Mouse (Mus musculus): ENCODE measurements around the gene Aspg. TPM values are rescaled to one million over a fixed set of nuclear protein-coding genes. Genes with fewer than 3 reads are reported as not detected.

The Aspg gene
- total RNA-seq (2021) = under 1 TPM in 1 of 2 experiments, not detected in 1; 0.20 TPM
- long read RNA-seq, experiment 1 = 0 reads
- long read RNA-seq, experiment 2 = 0 reads

- intact Hi-C loops (cut with DNase I) = no loop called here
- DNase-seq = no peak
Measured at GRCm38 (mm10) chr12:112106541-112106971, at the start of gene Aspg. Gene Aspg, plus strand, starts transcription at chr12:112106679.

- intact Hi-C loops (cut with DNase I) = loop anchor here (1.0 kb wide), 1 partner anchor 14 kb away; no protein-coding TSS in a partner anchor
- peak; percentile 64 to 70 for DNase-seq
Measured at GRCm38 (mm10) chr12:112077651-112078050, 28.8 kb upstream of the Aspg start.

GRCm38 (mm10) chr12:112079911-112080310, 26.6 kb upstream of the Aspg start:
- intact Hi-C loops (cut with DNase I) = no loop called here
- DNase-seq = no peak

- intact Hi-C loops (cut with DNase I) = no loop called here
Measured at GRCm38 (mm10) chr12:112080911-112081310, 25.6 kb upstream of the Aspg start.

GRCm38 (mm10) chr12:112082241-112082640, 24.2 kb upstream of the Aspg start:
- DNase-seq = no peak
- intact Hi-C loops (cut with DNase I) = no loop called here

More at GRCm38 (mm10) chr12:112080911-112081310, 25.6 kb upstream of the Aspg start:
- DNase-seq = no peak

GRCm38 (mm10) chr12:112086250-112086649, 20.2 kb upstream of the Aspg start:
- no peak for DNase-seq
- intact Hi-C loops (cut with DNase I) = no loop called here

GRCm38 (mm10) chr12:112086726-112087125, 19.8 kb upstream of the Aspg start:
- intact Hi-C loops (cut with DNase I) = no loop called here
- DNase-seq = no peak

GRCm38 (mm10) chr12:112088609-112089324, 17.7 kb upstream of the Aspg start:
- intact Hi-C loops (cut with DNase I) = no loop called here
- no peak for DNase-seq

- DNase-seq = peak; percentile 32 to 55
- intact Hi-C loops (cut with DNase I) = loop anchor here (1.0 kb wide), 1 partner anchor 14 kb away; no protein-coding TSS in a partner anchor
Measured at GRCm38 (mm10) chr12:112091054-112091453, 15.4 kb upstream of the Aspg start.

GRCm38 (mm10) chr12:112094261-112094880, 12.1 kb upstream of the Aspg start:
- no peak for DNase-seq
- intact Hi-C loops (cut with DNase I) = no loop called here

GRCm38 (mm10) chr12:112096051-112096732, 10.3 kb upstream of the Aspg start:
- intact Hi-C loops (cut with DNase I) = no loop called here
- DNase-seq = no peak

GRCm38 (mm10) chr12:112096733-112097117, 9.8 kb upstream of the Aspg start:
- intact Hi-C loops (cut with DNase I) = no loop called here
- no peak for DNase-seq

- DNase-seq = no peak
- intact Hi-C loops (cut with DNase I) = no loop called here
Measured at GRCm38 (mm10) chr12:112100106-112100505, 6.4 kb upstream of the Aspg start.

GRCm38 (mm10) chr12:112101045-112101444, 5.4 kb upstream of the Aspg start:
- intact Hi-C loops (cut with DNase I) = no loop called here

GRCm38 (mm10) chr12:112103179-112103578, 3.3 kb upstream of the Aspg start:
- no peak for DNase-seq
- intact Hi-C loops (cut with DNase I) = no loop called here

More at GRCm38 (mm10) chr12:112101045-112101444, 5.4 kb upstream of the Aspg start:
- no peak for DNase-seq

- intact Hi-C loops (cut with DNase I) = no loop called here
- DNase-seq = no peak
Measured at GRCm38 (mm10) chr12:112104890-112105289, 1.6 kb upstream of the Aspg start.

GRCm38 (mm10) chr12:112107685-112108084, 1.2 kb downstream of the Aspg start:
- intact Hi-C loops (cut with DNase I) = no loop called here
- DNase-seq = peak in 1 of 2 experiments; percentile 3

- DNase-seq = peak in 1 of 2 experiments; percentile 2
- intact Hi-C loops (cut with DNase I) = no loop called here
Measured at GRCm38 (mm10) chr12:112108696-112109445, 2.4 kb downstream of the Aspg start.

- intact Hi-C loops (cut with DNase I) = loop anchor here (5.0 to 10.0 kb wide), 2 partner anchors 363 to 435 kb away; no protein-coding TSS in a partner anchor
- peak in 1 of 2 experiments; percentile 2 for DNase-seq
Measured at GRCm38 (mm10) chr12:112109701-112110100, 3.2 kb downstream of the Aspg start.

- DNase-seq = no peak
- intact Hi-C loops (cut with DNase I) = loop anchor here (5.0 to 10.0 kb wide), 2 partner anchors 361 to 433 kb away; no protein-coding TSS in a partner anchor
Measured at GRCm38 (mm10) chr12:112111323-112111722, 4.8 kb downstream of the Aspg start.

All from gastrocnemius, postnatal 36 days (tissue).